Mouse (Mus musculus): ENCODE measurements around the gene U90926.
A peak's percentile ranks its signal among the peaks of the same experiment; 100 is the strongest.
"Not testable (repeated sequence)": the region's sequence is repeated elsewhere in the genome, so short reads cannot be mapped to it uniquely, and the experiment has no call there.

U90926 gene

GRCm38 (mm10) chr5:92218915-92219793, 3.9 kb upstream of the U90926 start:
- DNase-seq (ENCODE audit: low spot score), result no peak

DNA sequence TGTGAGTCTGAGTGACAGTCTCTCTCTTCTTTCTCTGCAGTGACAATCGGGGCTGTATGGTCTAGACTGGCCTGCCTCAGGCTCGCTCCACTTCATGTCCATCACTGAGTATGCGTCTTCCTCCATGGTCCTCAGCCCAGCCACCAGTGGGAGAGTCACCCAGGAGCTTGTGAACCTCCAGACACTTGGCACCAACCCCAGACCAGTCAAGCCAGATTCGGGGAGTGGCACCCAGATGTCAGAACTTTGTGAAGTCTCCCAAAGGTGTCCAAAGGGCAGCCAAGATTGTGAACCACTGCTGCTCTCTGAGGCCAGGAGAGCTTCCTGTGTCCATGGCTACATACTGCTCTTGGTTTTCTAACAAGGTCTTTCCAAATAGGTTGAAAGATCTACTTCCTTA, 3.0 kb downstream of the U90926 start:
- no peak for DNase-seq (ENCODE audit: low spot score)

DNA sequence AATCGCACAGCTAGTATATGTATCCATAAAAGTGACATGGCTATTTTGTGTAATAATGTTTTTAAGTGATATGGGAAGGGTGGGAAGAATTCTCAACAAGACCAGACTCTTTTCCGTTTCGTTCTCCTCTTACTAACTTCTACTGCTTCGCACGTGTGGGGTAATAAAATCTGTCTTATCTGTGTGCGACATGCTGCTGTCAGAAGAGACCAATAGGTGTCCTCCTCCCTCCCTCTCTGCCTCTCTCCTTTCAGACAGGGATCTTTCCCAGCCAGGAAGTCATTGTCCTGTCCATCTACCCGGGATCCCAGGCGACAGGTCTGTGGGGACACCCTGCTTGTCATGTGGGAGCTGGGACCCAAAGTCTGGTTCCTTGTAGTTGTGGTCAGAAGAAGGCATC, 5.0 kb downstream of the U90926 start:
- no peak for DNase-seq (ENCODE audit: low spot score)

GRCm38 (mm10) chr5:92206121-92206520, 9.1 kb downstream of the U90926 start:
- DNase-seq (ENCODE audit: low spot score), result no peak

- DNase-seq (ENCODE audit: low spot score), result no peak
Observed at GRCm38 (mm10) chr5:92205706-92206105, 9.5 kb downstream of the U90926 start.

- DNase-seq (ENCODE audit: low spot score), result no peak
Observed at GRCm38 (mm10) chr5:92205184-92205583, 10.0 kb downstream of the U90926 start.

DNA sequence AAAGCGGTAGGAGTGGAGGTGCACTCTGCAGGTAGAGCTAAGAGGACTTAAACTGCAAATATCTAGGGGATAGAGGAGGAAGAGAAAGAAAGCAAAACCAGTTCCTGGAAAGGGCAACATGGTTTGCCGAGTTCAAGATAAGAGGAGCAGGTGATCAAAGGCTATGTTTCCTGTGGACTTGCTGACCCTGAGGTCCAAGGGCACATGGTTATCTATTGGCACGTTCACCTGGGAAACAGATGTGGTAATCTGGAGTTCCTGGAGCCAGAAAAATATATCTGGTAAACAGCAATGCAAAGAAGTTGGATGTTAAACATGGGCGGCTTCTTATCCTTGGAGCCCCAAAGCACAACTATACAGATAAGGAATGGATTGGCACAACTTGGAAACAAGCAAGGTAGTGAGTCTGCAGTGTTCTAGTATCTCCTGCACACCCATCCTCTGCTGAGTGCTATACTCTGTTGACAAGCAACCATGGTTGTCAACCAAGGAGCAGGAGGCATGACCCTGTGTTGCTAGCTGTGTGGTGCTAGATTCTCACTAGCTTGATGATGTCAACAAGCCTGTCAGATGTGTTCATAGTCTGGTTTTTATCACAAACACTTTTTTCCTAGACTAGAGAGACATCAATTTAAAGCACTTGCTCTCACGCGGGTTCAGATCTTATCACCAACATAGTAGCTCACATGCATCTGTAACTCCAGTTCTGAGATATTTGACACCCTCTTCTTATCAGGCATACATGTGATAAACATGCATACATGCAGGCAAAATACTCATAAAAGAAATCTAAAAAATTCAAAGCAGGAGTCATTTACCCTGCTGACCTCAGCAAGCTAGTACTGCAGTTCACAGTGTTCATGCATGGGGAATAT, 10.8 kb downstream of the U90926 start:
- DNase-seq (ENCODE audit: low spot score), result no peak

DNA sequence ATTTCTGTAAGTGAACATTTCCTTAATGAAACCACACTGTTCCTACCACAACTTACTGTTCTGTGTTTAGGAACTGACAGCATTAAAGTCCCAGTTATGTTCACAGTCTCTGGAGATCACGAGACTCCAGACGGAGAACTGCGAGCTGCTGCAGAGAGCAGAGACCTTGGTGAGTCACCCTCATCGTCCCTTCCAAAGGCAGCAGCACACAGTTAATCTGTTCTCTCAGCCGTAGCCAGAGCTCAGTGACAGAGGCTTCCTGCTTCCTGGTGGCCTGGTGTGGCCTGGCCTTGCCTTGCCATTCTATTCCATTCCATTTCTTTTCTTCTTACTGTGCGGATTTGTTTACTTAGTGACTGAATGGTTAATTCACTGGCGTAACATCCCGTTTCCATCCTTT, 16.9 kb downstream of the U90926 start:
- DNase-seq (ENCODE audit: low spot score), result peak; percentile 26

GRCm38 (mm10) chr5:92196895-92197811, 18.1 kb downstream of the U90926 start:
- DNase-seq (ENCODE audit: low spot score), result no peak

DNA sequence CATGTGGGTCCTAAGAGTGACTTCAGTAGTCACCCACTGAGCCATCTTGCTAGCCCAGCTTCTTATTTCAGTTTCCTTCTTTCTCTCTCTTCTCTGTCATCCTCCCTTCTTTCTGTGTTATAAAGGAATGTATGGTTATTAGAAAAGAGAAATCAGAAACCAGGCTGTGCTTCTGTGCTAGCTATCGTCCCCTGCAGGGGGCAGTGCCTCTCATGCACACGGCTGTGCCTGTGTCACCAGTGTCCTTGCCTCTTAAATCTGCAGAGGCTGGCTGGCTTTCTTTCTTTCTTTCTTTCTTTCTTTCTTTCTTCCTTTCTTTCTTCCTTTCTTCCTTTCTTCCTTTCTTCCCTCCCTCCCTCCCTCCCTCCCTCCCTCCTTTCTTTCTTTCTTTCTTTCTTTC, 19.5 kb downstream of the U90926 start:
- DNase-seq (ENCODE audit: low spot score), result not testable (repeated sequence)

DNA sequence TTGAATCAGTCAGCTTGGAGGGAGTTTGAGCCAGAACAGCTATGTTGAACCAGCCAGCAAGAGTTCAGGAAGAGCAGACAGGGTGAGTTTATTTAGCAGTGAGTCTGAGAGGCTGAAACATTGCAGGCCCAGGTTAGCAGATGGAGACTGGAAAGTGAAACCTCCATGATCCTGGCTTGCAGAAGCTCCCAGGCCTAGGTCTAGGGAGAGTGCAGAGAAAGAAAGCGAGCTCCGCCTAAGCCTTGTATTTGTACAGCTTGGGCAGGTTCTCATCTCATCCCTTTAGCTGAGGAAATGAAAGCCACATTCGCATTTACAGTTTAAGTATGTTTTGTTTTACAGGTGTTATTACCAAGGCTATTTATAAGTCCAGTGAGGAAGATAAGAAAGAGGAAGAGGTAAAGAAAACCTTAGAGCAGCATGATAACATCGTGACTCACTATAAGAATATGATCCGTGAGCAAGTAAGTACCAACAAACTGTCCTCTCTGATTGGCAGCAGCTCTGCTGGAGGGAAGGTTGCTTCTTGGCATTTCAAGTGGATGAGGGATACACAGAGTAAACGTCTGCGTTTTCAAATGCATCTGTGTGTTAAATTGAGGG, 26.2 kb downstream of the U90926 start:
- DNase-seq (ENCODE audit: low spot score), result no peak

- DNase-seq (ENCODE audit: low spot score), result no peak
Observed at GRCm38 (mm10) chr5:92183071-92183830, 32.0 kb downstream of the U90926 start.

- DNase-seq (ENCODE audit: low spot score), result no peak
Observed at GRCm38 (mm10) chr5:92165976-92166375, 49.2 kb downstream of the U90926 start.
